Mouse (Mus musculus): ENCODE measurements around the gene Pygb. TPM values are rescaled to one million over a fixed set of nuclear protein-coding genes. Genes with fewer than 3 reads are reported as not detected.

Pygb gene
- 100 to 1,000 TPM; 547 to 617 (median 604) TPM for total RNA-seq (2022)

DNA sequence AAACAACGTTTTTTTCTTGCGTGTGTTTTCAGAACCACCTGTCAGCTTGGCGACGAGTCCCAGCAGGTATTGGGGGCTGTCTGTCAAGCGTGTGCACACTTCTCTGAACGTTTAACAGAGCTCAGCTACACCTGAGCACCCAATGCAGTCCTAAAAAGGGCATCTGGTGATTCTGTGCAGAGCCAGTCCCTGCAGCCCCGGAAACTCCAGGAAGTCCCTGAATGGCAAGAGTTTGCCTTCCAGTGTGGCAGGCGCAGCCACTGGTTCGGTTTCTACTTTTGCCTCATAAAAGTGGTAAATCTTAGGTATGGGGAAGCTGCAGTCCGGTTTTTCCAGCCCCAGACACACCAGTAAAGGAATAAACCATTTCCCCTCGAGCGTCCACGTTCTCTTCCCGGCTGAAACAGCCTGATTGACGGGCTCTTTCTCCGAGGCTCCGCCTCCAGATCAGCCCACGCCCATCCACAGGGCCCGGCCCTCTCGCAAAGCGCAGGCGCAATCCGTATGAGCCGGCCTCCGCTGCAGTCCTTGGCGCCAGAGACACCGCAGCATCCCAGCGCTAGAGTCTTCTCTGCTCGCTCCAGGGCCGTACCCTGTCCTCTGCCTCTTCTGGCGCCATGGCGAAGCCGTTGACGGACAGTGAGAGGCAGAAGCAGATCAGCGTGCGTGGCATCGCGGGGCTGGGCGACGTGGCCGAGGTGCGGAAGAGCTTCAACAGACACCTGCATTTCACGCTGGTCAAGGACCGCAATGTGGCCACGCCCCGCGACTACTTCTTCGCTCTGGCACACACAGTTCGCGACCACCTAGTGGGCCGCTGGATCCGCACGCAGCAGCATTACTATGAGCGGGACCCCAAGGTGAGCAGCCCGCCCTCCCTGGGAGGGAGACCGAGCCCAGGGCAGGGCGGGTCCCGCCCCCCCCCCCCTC lies at the start of gene Pygb:
TSS of gene Pygb (plus strand) at position 485 of the 930 bp plus-strand sequence.
- peak; percentile 83 for DNase-seq (ENCODE audit: low spot score)

DNA sequence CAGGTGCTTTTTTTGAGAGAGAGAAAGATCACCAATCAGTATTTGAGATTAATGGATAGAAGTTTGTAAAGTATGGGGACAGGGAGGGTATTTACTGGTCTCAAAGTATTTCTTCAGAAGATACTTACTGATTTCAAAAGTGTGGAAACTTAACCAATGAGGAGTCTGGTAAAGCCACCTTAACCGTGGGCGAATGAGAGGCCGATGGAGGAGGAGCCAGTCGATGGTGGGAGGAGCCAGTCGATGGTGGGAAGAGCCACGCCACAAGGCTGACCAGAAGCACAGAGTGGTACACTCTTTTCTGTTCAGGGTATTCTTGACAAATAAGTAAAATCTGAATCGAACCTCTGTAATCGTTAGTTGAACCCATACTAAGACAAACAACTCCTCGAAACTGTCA lies 48.7 kb upstream of the Pygb start:
- no peak for DNase-seq (ENCODE audit: low spot score)

DNA sequence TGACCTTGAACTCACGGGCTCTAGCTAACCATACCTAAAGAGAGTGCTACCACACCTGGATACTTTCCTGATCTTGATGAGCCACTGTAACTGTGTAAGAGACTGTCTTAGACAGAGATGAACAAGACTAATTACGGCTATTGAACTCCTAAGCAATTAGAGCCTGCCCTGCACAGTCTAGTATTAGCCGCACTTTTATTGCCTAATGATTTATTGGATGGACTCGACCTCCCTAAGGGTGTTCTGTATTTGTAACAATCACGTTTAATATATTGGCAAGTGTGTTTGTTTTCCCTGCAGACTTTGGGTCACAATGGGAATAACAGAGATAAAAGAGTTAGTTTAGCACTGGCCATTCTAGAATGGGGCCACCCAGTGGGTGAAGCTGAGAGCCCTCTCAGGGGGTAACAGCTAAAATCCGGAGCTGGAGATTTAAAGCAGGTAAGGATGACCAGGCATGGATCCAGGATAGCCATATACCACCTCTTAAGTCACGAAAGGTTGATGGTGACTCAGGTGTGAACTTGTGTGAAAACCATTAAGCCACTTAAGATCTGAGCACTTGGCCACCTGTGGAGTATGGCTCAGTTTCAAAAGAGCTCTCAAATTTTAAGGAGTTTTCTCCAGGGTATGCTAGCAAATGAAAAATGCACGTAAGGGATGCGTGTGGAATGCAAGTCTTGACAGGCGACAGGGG lies 46.2 kb upstream of the Pygb start:
- no peak for DNase-seq (ENCODE audit: low spot score)

DNA sequence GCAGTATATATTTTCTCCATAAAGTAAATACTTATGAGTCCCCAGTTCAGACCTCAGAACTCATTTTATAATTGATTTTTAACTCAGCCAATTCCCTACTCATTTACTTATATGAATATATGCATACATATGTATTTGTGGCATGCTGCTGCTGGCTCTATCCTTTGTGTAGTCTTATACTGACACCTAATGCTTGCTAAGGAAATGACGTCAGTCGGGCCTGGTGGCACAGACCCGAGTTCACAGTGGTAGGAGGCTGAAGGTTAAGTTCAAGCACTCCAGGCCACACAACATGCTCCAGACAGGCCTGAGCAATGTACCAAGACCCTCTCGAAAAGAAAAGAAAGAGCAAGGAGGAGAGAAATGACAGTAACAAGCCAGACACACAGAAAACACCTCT lies 45.1 kb upstream of the Pygb start:
- no peak for DNase-seq (ENCODE audit: low spot score)

DNA sequence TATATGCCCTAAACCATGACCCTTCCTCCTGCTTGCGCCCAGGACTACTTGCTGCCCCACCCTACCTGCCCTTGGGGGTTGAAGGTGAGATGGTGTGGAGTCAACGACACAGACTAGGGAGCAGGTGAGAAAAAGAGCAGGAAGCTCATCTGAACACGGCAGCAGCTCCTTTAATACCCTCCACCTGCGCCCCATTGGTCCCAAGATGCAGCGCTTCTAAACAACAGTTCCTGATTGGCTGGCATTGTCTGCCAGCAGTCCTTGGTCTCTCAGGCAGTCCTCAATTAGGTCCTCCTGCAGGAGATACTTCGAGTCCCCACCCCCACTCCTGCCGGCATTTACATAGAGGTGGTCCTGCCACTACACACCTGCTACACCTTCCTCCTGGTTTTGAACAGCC lies 41.5 kb upstream of the Pygb start:
- DNase-seq (ENCODE audit: low spot score), result no peak

DNA sequence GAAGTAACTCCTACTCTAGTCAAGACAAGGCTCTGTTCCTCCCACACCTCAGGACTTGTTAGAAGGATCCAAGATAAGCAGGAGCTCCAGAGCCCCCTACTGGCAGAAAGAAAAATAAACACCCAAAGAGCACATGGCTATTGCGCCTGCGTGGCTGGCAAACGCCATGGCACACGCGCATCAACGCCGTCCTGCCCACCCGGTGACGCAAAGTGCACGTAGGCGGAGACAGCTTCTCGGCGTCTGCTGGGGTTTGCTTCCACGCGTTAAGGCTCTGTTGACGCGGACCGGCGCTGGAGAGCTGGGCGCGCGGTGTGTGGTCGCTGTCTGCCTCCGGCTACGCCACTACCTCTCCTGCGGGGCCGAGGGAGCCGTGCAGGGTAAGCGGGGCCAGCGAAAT lies 37.7 kb upstream of the Pygb start, which contains the start of gene Entpd6:
TSS of gene Entpd6 (plus strand) at position 189 of the 400 bp plus-strand sequence.
- DNase-seq (ENCODE audit: low spot score), result peak; percentile 97

DNA sequence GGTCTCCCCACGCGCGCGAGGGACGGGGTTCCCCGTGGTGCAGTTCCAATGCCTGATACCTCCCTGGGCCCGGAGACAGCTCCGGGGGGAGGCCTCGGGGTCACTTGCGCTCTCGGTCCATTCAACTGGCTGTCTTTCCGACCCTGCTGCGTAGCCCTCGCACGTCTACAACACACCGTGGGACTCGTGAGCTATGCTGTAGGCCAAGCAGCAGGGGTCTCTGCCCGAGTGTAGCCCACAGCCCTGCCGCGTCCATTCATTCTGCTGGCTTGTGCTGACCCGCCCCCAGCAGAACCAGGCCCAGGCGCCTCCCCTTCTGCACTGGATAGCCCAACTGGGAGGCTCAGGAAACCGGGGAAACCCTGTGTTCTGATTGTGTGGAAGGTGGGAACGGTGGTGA lies 37.3 kb upstream of the Pygb start:
- no peak for DNase-seq (ENCODE audit: low spot score)

DNA sequence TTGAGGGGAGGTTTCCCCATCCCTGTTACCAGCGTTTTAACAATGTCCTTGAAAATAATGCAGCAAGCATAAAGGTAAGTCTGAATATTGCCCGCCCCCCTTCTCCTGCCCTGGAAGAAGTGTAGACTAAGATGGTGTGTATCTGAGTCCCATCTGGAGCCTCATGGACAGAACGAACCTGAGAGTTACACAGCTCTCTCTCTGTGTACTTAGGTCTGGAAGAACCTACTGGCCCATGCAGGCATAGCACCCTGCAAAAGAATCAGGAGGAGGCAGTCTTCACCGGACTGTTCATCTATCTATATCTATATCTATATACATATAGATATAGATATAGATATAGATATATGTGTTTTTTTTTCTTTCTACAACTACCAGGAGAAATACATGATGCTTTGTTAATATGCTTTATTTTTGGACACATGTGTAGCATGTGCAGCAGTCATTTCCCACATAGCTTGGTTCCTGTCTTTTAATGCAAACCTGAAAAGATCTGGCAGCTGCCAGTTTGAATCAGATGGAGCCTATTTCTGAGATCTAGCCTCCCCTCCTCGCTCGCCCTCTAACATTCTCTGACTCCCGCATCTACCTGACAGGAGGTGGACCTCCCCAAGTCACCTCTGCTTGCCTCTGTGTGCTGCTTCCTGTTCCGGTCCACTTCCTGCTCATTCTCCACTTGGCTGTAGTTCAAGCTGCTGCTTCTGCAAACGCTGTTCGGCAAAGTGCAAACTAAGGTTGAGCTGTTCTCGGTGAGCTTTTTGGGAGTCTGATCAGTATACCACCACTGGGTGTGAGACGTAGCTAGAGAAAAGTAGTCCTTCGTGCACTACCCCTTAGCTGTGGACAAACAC lies 36.2 kb upstream of the Pygb start:
- no peak for DNase-seq (ENCODE audit: low spot score)

DNA sequence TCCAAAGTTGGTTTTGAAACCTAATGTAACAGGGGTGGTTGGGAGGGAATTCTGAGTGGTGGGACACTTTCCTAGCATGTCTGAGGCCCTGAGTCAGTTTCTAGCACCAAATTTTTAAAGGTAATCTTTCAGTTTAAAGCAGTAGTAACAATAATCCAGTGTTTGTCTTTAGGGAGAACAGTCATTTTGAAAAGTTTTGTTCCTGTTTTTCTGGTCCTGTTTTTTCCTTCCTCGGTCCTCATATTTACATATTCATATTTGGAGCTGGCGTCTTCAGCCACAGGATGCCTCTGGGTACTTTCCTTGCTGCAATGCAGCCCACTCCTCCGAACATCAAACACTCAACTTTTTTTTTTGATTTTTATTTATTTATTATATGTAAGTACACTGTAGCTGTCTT lies 31.5 kb upstream of the Pygb start:
- no peak for DNase-seq (ENCODE audit: low spot score)

DNA sequence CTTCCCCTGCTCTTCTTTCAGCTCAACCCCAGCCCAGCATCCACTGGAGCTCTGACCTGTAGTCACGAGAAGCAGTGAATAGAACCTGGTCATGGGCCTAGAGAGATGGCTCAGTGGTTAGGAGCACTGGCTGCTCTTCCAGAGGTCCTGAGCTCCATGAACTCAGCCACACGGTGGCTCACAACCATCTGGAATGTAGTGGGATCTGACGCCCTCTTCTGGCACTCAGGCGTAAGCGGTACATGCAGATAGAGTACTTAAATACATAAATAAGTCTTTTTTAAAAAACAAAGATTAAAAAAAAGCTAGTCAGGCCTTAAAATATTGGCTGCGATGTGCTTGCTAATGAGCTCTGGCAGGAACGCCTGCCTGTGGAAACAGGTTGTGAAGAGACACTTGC lies 25.1 kb upstream of the Pygb start:
- no peak for DNase-seq (ENCODE audit: low spot score)

DNA sequence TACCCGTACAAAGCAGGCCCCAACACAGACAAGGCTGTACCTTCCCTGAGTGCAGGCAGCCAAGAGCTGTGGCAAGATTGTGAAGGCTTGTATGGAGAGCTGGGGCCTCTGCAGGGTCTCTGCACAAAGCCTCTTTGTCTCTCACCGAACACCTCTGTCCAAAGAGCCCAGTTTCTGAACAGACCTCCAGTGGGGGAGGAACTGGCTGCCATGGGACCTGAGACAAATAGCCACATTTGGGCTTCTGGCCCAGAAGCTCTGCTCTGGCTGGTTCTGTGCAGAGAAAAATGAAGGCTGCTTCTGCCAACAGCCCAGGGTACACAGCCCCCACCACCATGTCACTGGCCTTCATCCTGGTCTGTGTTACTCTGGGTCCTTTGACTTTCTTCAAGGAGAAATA lies 20.9 kb upstream of the Pygb start:
- no peak for DNase-seq (ENCODE audit: low spot score)

DNA sequence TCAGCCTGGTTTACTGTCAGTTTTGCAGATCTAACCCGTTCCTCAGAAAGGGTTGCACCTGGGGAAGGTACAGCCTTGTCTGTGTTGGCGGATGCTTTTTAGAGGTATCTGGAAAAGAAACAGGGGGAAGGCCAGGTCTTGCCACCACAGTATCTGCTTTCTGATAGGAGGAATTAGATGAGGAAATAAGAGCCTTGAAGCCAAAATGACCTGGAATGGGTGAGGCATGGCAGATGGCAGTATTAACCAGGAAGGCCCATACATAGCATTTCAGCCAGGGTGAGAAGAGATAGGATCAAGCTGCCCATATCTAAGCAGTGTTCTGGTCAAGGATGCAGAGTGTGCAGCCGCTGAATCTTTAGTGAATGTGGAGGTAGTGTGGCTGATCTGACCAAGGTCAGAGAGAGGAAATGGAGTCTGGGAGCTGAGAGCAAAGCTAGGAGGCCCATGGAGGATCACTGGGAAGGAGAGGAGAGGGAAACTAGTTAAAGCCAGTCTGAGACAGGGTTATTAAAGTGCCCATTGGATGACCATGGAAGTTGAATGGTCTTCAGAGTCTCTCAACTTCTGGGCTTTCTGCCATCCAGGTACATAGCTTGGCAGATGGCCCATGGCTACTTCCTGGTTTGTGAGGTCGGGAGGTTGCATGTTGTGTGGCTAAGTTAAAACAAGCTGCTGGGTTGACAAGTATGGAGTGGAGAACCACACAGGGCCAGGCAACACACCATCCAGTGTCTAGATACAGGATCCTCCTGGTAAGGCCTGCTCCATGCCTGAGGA lies 20.3 kb upstream of the Pygb start:
- DNase-seq (ENCODE audit: low spot score), result no peak

DNA sequence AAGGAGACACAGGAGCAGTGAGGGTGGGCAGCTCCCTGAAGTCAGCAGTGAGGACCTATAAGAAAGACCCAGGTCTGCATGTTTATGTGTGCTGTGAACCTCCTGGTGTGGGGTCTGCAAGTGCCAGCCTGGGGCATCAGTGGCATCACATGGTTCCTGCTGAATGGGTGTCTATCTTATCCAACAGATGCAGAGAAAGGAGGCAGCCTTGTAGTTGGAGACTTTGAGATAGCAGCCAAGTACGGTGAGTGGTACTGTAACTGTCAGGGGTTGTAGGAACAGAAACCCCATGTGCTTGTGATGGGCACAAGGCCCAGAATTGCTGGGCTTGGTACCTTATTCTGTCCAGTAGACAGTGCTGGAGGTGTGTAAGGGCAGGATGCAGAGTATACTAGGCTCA lies 17.9 kb upstream of the Pygb start:
- no peak for DNase-seq (ENCODE audit: low spot score)

DNA sequence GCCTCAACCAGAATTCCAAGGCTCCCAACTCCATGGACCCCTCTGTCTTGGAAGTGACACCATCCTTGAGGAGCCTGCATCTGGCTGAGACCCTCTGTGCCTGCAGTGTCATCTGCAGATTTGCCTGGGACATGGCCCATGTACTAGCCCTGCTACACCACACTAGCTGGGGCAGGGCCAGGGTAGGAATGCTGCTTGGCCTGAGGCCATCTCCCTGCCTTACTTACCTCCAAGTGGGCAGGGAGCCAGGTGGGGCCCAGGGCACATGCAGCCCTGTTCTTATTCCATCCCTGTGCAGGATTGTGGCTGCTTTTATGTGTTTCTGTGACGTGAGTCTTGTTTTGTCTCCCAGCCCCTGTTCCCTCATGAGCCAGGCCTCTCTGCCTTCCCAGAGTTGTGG lies 15.8 kb upstream of the Pygb start:
- DNase-seq (ENCODE audit: low spot score), result no peak

DNA sequence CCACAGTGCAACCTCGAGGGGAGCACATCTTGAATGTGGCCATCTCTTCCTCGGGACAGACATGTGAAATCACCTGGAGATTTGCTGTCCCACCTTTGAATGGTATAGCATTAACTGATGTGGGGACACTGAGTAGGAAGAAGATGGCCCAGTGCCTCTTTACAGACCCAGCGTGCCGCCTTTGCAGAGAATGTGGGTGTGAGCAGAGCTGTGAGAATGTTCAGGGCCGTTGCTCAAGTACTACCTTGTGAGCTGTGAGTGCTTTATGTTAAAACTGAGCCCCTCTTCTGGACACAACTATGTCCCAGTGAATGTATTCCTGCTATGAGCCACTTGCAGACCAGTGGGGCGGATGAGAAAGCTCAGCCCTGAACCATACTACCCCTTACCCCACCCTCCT lies 15.4 kb upstream of the Pygb start:
- no peak for DNase-seq (ENCODE audit: low spot score)

DNA sequence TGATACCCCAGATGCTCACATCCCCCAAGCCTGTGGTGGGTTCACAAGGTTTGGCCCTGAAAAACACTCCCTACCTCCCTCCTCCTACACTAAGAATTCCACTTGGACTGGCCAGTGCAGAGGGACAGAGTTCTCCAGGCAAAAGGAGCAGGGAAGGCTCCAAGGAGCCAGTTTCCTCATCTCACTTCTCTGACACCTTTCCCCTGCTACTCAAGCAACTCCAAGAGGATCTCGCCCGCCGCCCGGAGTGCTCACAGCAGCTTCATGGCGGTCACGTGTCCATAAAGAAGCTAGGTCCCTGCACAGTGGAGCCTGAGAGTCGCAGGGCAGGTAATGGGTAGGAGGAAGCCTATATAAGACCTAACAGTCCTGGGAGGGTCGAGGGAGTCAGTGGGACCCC lies 14.5 kb upstream of the Pygb start:
- no peak for DNase-seq (ENCODE audit: low spot score)

DNA sequence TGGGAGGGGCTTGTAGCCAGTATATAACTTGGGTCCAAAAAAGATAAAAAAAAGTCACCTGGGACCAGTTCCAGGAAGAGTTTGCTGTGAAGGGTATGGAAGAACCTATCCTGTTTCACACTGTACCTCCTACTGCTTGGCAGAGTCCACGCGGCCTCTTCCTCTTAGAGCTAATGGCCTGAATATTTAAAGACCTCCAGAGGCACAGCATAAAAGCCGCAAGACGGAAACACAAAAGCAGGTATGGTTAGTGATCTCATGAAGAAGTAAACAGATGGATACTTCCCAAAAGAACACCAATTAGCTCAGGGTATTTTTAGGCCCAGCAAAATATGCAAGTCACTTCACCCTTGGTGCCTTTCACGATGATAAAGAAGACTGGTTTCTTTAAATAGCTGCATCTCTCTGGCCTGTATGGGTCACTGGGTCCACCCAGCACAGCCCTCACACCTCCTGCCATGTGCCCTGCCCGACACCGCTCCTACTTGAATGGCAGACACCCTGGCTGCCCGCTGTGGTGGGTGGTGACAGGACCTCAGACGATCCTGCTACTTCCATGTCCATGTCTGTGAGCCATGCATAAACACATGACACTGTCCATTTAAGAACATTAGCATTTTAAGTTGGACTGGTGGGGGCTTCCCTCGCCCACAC lies 13.9 kb upstream of the Pygb start:
- DNase-seq (ENCODE audit: low spot score), result no peak

DNA sequence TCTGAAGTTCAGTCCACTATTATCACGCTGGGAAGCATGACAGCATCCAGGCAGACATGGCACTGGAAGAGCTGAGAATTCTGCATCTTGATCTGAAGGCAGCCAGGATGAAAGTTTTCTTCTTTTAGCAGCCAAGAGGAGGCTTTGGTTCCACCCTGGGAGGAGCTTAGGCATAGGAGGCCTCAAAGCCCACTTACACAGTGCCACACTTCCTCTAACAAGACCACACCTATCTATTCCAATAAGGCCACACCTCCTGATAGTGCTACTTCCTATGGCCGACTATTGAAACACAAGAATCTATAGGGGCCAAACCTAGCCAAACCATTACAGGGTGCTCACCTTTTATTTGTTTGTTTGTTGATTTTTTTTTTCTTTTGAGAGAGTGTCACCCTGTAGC lies 3.7 kb upstream of the Pygb start:
- no peak for DNase-seq (ENCODE audit: low spot score)

DNA sequence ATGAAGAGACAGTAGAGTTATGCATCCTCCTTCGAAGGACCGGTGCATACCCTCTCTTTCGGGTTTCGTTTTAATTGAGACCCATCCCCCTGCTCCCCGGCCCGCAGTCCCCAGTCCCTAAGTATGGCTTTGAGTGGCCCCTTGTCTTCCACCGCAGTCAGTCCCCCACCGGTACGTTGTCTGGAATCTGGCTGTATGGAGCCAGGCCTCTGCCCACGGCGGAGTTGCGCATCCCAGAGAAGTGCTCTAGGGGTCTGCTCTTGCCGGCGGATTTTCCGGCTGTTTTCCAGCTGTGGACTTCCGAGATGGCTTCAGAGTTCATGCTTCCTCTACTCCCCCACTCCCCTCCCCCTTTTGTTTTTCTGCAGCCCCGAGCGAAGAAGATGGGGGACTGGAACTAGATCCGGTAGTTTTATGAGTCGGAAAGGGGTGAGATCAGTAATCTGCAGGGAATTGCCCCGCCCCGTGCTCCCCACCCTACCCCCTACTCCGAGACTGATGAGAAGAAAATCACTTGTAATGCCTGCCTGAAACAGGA lies 768 bp downstream of the Pygb start:
- no peak for DNase-seq (ENCODE audit: low spot score)

DNA sequence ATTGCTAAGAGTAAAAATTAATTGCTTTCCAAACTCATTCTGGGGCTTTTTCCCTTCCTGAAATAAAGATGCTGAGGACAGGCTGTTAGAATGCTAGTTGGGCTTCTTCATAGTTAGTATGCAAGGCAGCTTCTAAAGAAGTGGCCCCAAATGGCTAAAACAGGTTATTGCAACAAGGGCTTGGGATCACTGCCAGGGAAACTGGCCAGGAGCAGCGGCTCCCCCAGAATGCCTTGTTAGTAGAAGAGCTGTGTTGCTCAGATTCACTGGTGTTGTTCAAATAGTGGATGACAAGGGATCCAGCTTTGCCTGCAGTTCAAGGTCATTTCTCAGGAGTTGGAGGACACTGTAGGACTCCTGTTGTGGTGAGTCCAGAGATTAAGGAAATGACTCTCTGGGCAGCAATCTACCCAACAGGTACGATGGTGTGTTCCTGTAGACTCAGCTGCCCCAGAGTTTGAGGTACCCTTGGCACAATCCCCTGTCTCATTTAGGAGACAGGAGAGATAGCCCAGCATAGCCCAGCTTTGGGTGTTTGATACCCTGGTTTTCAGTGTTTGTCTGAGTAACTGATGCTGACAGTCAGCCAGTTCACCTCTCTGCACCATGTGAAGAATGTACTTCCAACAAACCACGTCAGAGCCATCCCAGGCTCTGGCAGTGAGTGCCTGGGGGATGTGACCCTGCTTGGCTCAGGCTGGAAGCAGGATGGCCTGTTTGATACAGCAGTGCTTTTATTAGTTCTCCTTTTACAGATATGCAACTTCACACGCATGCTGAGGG lies 2.4 kb downstream of the Pygb start:
- peak; percentile 88 for DNase-seq (ENCODE audit: low spot score)
